Mouse (Mus musculus) heart, embryonic 10.5 days (tissue): ENCODE results near the gene Acap2. TPM values are rescaled to one million over a fixed set of nuclear protein-coding genes. Genes with fewer than 3 reads are reported as not detected.

Experiments
- DNase-seq: peaks from one replicate; pipeline ENCODE4 v3.0.0-alpha.2; 2017; ENCODE audit warnings: low spot score
- H3K27ac ChIP-seq: fragments of 300-500 bp; sonication (generic); 2 replicates; pipeline ENCODE4 v1.5.1; 2016; ENCODE audit warnings: mild to moderate bottlenecking
- H3K27me3 ChIP-seq: fragments of 300-500 bp; sonication (generic); 2 replicates; pipeline ENCODE4 v1.6.1; 2016; ENCODE audit warnings: mild to moderate bottlenecking; ENCODE audit not compliant: poor library complexity, insufficient read depth, severe bottlenecking
- H3K36me3 ChIP-seq: fragments of 300-500 bp; sonication (generic); 2 replicates; pipeline ENCODE4 v1.6.1; 2016; ENCODE audit warnings: mild to moderate bottlenecking, moderate library complexity
- H3K4me1 ChIP-seq: fragments of 300-500 bp; sonication (generic); 2 replicates; pipeline ENCODE4 v1.6.1; 2016; ENCODE audit warnings: mild to moderate bottlenecking
- H3K4me3 ChIP-seq: fragments of 300-500 bp; sonication (generic); 2 replicates; pipeline ENCODE4 v1.5.1; 2016; ENCODE audit warnings: mild to moderate bottlenecking, moderate library complexity
- H3K9me3 ChIP-seq: fragments of 300-500 bp; sonication (generic); 2 replicates; pipeline ENCODE4 v1.6.1; 2016; ENCODE audit warnings: mild to moderate bottlenecking, moderate library complexity
- whole genome bisulfite sequencing: fragments of 180-500 bp; shearing (Covaris S2); methylation state at CpG from one replicate; pipeline ENCODE4 v1.1.7; 2016; 5-methylcytosine and 5-hydroxymethylcytosine counted together
- polyA plus RNA-seq: library from polyadenylated mRNA; unstranded; fragments of >200 nt; fragmentation: Nextera tagmentation; extraction: Ambion mirVana; gene quantifications from 2 replicates; pipeline ENCODE4 v1.2.1, GENCODE M21; 2016

Acap2 gene
- polyA plus RNA-seq, 1 experiment from 2014 or later = 16.4 TPM

DNA sequence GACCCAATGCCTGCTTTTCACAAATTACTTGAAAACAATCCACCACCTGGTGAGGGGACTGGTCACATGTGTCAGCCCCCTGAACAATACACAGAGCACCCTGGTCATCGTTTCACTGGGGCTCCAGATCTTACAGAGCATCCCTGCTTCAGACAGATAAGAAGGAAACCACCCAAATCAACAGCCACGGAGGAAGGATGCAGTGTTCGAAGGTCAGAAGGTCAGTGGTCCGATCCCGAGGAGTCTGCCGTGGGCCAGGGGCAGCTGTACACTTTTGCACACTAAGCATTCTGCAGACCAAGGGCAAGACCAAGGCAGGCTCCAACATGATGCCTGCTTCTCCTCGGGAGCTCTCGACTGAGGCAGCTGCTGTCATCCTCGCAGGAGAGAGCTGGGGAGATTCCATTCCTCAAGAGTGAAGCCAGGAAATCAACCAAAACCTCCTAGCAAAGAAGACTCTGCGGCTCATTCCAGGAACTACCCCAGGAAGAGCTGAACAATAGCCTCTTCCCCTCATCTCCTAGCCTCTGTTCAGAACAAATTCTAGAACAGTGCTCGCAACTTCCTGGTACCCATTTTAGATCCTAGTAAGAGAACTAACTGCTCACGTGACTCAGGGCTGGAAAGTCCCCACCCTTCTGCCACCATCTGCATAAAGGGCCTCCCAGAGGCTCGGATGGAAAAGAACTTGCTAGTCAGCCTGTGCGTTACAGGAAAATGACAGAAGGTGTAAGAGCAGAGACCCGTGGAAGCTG lies 134.5 kb downstream of the Acap2 start:
- Histone ChIP-seq H3K36me3 (no peaks in the 10 kb centered on the region), H3K4me1 (peaks cover 58% of the 10 kb centered on the region), H3K9me3 (no peaks in the 10 kb centered on the region), H3K4me3 (no peak overlapping the region), H3K27me3 (0 out of 2 replicates have a peak, but pooled peaks cover 5% of the 10 kb centered on the region), H3K27ac (peak overlapping the region; percentile 63; the same call in 1 of the 2 replicates)
- no peak for DNase-seq
- WGBS = 35% methylated on average over 15 of the region's 15 CpGs

GRCm38 (mm10) chr16:31064782-31065181 lies 136.3 kb downstream of the Acap2 start:
- Histone ChIP-seq H3K4me1 (peaks cover 44% of the 10 kb centered on the region), H3K27ac (no peak overlapping the region; the same call in 1 of the 2 replicates), H3K36me3 (no peaks in the 10 kb centered on the region), H3K4me3 (no peak overlapping the region), H3K27me3 (0 out of 2 replicates have a peak, but pooled peaks cover 5% of the 10 kb centered on the region), H3K9me3 (no peaks in the 10 kb centered on the region)
- WGBS = 89% methylated on average over 6 of the region's 6 CpGs
- DNase-seq = no peak

GRCm38 (mm10) chr16:31062918-31063317 lies 138.1 kb downstream of the Acap2 start:
- H3K4me1 ChIP-seq = peaks cover 45% of the 10 kb centered on the region
- no peaks in the 10 kb centered on the region for H3K9me3 ChIP-seq
- no peak for DNase-seq
- no peak overlapping the region for H3K4me3 ChIP-seq
- H3K27ac ChIP-seq = no peak overlapping the region
- H3K36me3 ChIP-seq = no peaks in the 10 kb centered on the region
- WGBS = 82% methylated on average over 3 of the region's 3 CpGs
- H3K27me3 ChIP-seq = no peaks in the 10 kb centered on the region

DNA sequence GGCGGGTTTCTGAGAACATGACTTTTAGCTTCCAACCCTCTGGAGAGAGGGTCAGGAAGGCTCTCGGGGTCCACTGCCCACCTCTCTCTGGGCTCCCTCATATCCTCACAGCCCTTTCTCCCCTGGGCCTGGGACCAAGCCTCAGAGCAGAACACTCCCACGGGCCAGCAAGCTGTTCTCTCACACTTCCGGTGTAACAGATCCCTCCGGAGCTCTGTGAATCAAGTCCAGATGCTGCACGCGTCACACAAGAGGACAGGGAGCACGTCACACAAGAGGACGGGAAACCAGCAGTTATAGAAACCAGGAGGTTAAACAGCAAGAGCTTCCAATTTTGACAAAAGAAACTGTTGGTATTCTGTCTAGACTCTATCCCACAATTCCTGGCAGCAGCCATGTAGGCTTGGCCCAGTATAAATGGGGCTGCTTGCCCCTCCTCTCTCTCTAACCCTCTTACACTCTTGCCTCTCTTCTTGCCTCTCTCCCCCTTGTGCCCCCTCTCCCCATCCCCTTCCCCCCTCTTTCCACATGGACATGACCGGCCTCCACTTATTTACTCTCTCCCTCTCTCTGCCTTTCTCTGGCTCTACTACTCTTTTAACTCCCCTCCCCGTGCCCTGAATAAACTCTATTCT lies 139.7 kb downstream of the Acap2 start:
- Histone ChIP-seq H3K36me3 (no peaks in the 10 kb centered on the region), H3K9me3 (no peaks in the 10 kb centered on the region), H3K27me3 (no peaks in the 10 kb centered on the region), H3K4me3 (no peak overlapping the region), H3K27ac (no peak overlapping the region), H3K4me1 (peaks cover 43% of the 10 kb centered on the region)
- no peak for DNase-seq
- WGBS = 85% methylated on average over 11 of the region's 11 CpGs

DNA sequence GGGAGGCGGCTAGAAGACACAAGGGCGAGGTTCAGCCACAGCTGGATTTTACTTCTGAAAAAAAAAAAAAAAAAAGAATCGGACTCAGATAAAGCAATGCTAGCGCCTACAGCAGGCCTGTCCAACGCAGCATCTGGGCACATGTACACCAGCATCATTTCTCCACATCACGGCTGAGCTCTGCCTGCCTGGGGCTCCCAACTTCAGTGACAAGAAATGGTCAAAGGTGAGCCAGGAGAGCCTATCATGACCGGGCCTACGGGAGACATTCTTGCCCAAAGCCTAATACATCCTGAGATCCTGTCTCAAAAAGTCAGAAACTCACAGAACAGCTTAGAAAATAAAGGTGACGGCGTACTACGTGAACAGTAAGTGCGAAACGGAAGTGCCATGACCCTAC lies 140.3 kb downstream of the Acap2 start:
- H3K27ac ChIP-seq = no peak overlapping the region
- 92% methylated on average over 13 of the region's 13 CpGs for WGBS
- H3K27me3 ChIP-seq = no peaks in the 10 kb centered on the region
- no peaks in the 10 kb centered on the region for H3K36me3 ChIP-seq
- no peak overlapping the region for H3K4me3 ChIP-seq
- H3K9me3 ChIP-seq = no peaks in the 10 kb centered on the region
- peaks cover 46% of the 10 kb centered on the region for H3K4me1 ChIP-seq
- DNase-seq = no peak

DNA sequence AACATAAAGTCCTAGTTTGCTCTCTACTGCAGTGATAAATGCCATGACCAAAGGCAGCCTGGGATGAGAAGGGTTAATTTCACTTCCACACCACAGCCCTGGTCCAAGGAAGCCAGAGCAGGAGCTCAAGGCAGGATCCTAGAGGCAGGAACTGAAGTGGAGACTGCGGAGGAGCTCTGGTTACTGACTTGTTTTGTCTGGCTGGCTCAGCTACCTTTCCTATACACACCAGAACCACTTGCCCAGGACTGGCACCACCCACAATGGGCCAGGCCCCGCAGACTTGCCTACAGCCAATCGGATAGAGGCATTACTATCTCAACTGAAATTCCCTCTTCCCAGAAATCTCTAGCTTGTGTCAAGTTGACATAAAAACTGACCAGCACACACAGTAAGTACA lies 140.8 kb downstream of the Acap2 start:
- Histone ChIP-seq H3K4me3 (no peak overlapping the region), H3K27me3 (no peaks in the 10 kb centered on the region), H3K36me3 (no peaks in the 10 kb centered on the region), H3K9me3 (no peaks in the 10 kb centered on the region), H3K27ac (no peak overlapping the region), H3K4me1 (peaks cover 50% of the 10 kb centered on the region)
- DNase-seq = no peak
- 95% methylated on average over 3 of the region's 3 CpGs for WGBS

- DNase-seq = no peak
- Histone ChIP-seq H3K36me3 (no peaks in the 10 kb centered on the region), H3K9me3 (no peaks in the 10 kb centered on the region), H3K4me1 (peaks cover 55% of the 10 kb centered on the region), H3K4me3 (no peak overlapping the region), H3K27ac (no peak overlapping the region), H3K27me3 (no peaks in the 10 kb centered on the region)
- WGBS = 87% methylated on average over 4 of the region's 4 CpGs
Measured at GRCm38 (mm10) chr16:31059730-31060129, 141.3 kb downstream of the Acap2 start.

- DNase-seq = no peak
- H3K4me3 ChIP-seq = no peak overlapping the region
- no peaks in the 10 kb centered on the region for H3K27me3 ChIP-seq
- peak overlapping the region; percentile 59; the same call in 1 of the 2 replicates for H3K27ac ChIP-seq
- 52% methylated on average over 6 of the region's 6 CpGs for WGBS
- no peaks in the 10 kb centered on the region for H3K9me3 ChIP-seq
- no peaks in the 10 kb centered on the region for H3K36me3 ChIP-seq
- peaks cover 68% of the 10 kb centered on the region for H3K4me1 ChIP-seq
Measured at GRCm38 (mm10) chr16:31052812-31053211, 148.2 kb downstream of the Acap2 start.

DNA sequence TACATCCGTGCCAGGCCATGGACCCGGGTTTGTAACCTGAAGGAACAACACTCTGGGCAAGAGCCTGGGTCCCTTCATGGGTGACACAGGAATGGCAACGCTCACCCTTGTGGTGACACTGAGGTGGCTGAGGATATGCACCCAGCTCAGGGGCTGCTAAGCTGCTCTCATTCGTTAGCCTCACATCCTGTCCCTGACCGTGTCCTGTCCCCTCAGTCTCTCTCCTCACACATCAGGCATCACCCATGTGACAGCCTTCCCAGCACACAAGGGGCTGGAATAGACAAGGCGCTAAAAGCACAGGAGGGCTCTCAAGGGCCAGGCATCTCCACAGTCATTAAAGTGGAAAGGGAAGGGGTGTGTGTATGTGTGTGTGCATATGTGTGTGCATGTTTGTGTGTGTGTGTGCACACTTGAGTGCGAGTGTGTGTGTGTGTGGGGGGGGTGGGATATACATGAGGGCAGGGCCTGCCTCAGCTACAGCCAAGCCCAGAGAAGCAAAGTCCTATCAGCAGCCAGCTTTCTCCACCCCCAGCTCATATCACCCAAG lies 148.8 kb downstream of the Acap2 start:
- Histone ChIP-seq H3K36me3 (no peaks in the 10 kb centered on the region), H3K4me3 (no peak overlapping the region), H3K9me3 (no peaks in the 10 kb centered on the region), H3K27me3 (no peaks in the 10 kb centered on the region), H3K4me1 (peaks cover 68% of the 10 kb centered on the region), H3K27ac (peak overlapping the region; percentile 59; the same call in 1 of the 2 replicates)
- 47% methylated on average over 7 of the region's 7 CpGs for WGBS
- no peak for DNase-seq

DNA sequence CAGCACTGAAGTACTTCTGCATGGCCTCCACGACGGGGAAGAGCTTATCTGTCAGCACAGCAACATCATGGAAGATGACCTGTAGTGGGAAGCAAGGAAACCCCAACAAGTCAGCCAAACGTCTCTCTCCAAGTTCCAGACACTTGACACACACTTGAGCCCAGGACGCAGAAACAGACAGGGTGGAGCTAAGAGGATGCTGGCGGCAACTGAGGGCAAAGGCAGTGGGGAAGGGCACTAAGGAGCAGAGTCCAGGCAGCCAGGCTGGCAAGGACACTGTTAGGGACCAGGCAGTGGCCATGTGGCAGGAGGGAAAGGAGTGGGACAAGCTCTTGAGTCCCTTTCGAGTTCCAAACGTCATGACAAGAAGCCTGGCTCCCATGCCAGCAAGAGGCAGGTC lies 150.3 kb downstream of the Acap2 start:
- Histone ChIP-seq H3K4me1 (peaks cover 70% of the 10 kb centered on the region), H3K36me3 (no peaks in the 10 kb centered on the region), H3K27ac (peak overlapping the region; percentile 57), H3K9me3 (no peaks in the 10 kb centered on the region), H3K27me3 (no peaks in the 10 kb centered on the region), H3K4me3 (no peak overlapping the region)
- DNase-seq = no peak
- 50% methylated on average over 7 of the region's 7 CpGs for whole genome bisulfite sequencing

- Histone ChIP-seq H3K36me3 (no peaks in the 10 kb centered on the region), H3K4me1 (peaks cover 57% of the 10 kb centered on the region), H3K27me3 (no peaks in the 10 kb centered on the region), H3K9me3 (no peaks in the 10 kb centered on the region), H3K27ac (no peak overlapping the region), H3K4me3 (no peak overlapping the region)
- no peak for DNase-seq
- WGBS = 91% methylated on average over 6 of the region's 6 CpGs
Measured at GRCm38 (mm10) chr16:31048194-31048593, 152.9 kb downstream of the Acap2 start.

DNA sequence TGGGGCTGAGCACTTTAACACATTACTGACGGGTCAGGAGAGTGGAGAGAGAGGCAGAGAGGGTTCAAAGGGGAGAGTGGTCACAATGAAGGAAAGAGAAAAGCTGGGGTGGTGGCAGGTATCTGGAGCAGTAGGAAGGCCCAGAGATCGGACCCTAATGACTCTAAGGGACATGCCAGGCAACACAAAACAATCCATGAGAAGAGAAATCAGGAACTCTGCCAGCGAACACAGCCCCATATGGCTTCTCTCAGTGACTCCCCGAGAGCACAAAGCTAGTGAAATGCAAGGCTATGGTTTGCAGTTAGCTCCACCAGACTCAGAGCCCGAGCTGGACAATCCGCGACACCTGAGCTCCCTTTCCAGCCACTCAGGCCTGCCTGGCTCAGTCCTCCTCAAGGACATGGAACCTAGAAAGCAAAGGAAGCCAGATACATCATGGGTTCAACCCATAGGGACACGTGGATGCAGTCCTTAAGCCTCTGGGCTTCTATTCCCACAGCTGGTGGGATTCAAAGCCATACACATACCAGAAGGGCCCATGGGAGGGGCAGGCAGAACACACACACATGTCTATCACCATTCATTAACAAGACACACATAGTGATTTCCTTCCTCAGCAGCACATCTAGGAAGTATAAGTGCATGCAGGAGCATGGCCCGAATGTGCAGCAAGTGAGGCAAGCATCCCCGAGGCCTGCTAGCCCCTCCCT lies 153.7 kb downstream of the Acap2 start:
- WGBS = 81% methylated on average over 10 of the region's 10 CpGs
- Histone ChIP-seq H3K27ac (peak overlapping the region; percentile 84), H3K27me3 (no peaks in the 10 kb centered on the region), H3K36me3 (no peaks in the 10 kb centered on the region), H3K9me3 (no peaks in the 10 kb centered on the region), H3K4me3 (no peak overlapping the region), H3K4me1 (peaks cover 49% of the 10 kb centered on the region)
- DNase-seq = no peak

DNA sequence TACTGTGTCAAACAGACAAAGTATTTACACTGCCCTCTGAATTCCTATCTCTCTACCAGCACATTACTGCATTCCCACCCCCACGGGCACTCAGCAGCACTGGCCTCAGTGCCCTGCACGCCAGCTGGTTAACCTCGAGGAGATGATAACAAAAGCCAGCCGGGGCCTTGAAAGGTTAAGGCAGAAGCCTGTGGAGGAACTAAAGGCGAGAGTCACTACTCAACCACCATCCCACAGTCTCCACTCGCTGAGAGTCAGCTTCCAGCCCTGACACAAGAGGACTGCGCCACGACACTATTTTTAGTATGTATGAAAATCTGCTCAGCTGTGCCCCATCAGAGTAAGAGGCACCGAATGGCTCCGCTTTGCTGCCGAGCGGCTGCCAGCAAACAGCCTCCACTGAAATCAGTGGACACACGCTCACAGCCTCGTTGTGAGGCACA lies 154.8 kb downstream of the Acap2 start:
- H3K4me3 ChIP-seq = peak overlapping the region; percentile 31
- 40% methylated on average over 14 of the region's 14 CpGs for WGBS
- no peaks in the 10 kb centered on the region; the same call in 1 of the 2 replicates for H3K36me3 ChIP-seq
- peaks cover 38% of the 10 kb centered on the region for H3K4me1 ChIP-seq
- H3K27ac ChIP-seq = peak overlapping the region; percentile 84
- no peaks in the 10 kb centered on the region for H3K9me3 ChIP-seq
- DNase-seq = peak; percentile 79
- no peaks in the 10 kb centered on the region for H3K27me3 ChIP-seq
